15 mouse cellular contexts compared by ENCODE assay signal in genomic region chr6:28672388-28672787, GRCm38 (mm10).
"Had no signal": no experiment of that assay in that cellular context is flagged by ENCODE, and none has a peak within 500 bp of the region (broad histone marks: within the 10 kb centered on the region; RNA-seq: fewer than 3 reads in every experiment).

No protein-coding gene starts in this region.

- H3K4me3 ChIP-seq: liver, embryonic 12.5 days; midbrain, embryonic 10.5 days; midbrain, embryonic 13.5 days; neural tube, embryonic 12.5 days; stomach, embryonic 15.5 days had no signal

- H3K27ac ChIP-seq: liver, embryonic 12.5 days; liver, embryonic 14.5 days; midbrain, embryonic 10.5 days; midbrain, embryonic 13.5 days; neural tube, embryonic 12.5 days; stomach, embryonic 15.5 days; stomach, postnatal 0 days had no signal

- H3K9ac ChIP-seq: liver, embryonic 12.5 days; liver, embryonic 14.5 days; lung, embryonic 14.5 days; midbrain, embryonic 13.5 days; neural tube, embryonic 12.5 days; stomach, embryonic 15.5 days had no signal

- H3K4me1 ChIP-seq: liver, embryonic 12.5 days; midbrain, embryonic 10.5 days; midbrain, embryonic 13.5 days; neural tube, embryonic 12.5 days; stomach, embryonic 15.5 days had no signal

- DNase-seq: lung, adult 18-20 months; lung, embryonic 14.5 days; lung, postnatal 10 days; lung, postnatal 4 days; right cerebral cortex, postnatal 14 days; thymus, adult 2 months; thymus, postnatal 25 days; thymus, postnatal 4 days had no signal

- ATAC-seq: liver, embryonic 12.5 days; midbrain, embryonic 13.5 days had no signal

- H3K9me3 ChIP-seq: liver, embryonic 12.5 days; midbrain, embryonic 10.5 days; midbrain, embryonic 13.5 days; neural tube, embryonic 12.5 days; stomach, embryonic 15.5 days had no signal

- H3K4me2 ChIP-seq: liver, embryonic 12.5 days; lung, embryonic 14.5 days; midbrain, embryonic 13.5 days; neural tube, embryonic 12.5 days; stomach, embryonic 15.5 days had no signal

- H3K27me3 ChIP-seq: liver, embryonic 12.5 days; midbrain, embryonic 13.5 days; neural tube, embryonic 12.5 days; stomach, embryonic 15.5 days had no signal

- H3K36me3 ChIP-seq: neural tube, embryonic 12.5 days; stomach, embryonic 15.5 days had no signal
